Mouse (Mus musculus) lung, postnatal 4 days (tissue): ENCODE measurements at regions not wholly inside any gene's neighbourhood (a gene's known extent, or its start where the extent isn't known, plus 50 kb on each side); places are given as distances from the start of the nearest gene placed in this dataset.

Source experiments
- DNase-seq, 2 experiments: peaks; one replicate each; pipeline ENCODE4 v3.0.0; 2021

GRCm38 (mm10) chr8:126538136-126538535 is 55.6 kb downstream of the Irf2bp2 start:
- DNase-seq: no peak

- DNase-seq: peak; percentile 73 to 82
These were observed 56.7 kb downstream of the Irf2bp2 start for GRCm38 (mm10) chr8:126536928-126537618.

GRCm38 (mm10) chr8:126536132-126536927 is 57.5 kb downstream of the Irf2bp2 start:
- peak in 1 of 2 experiments; percentile 47 for DNase-seq

- no peak for DNase-seq
These were observed 57.6 kb upstream of the Tarbp1 start for GRCm38 (mm10) chr8:126532284-126532974.

GRCm38 (mm10) chr8:126531459-126531858 is 56.6 kb upstream of the Tarbp1 start:
- DNase-seq: no peak

- DNase-seq: no peak
These were observed 54.5 kb upstream of the Tarbp1 start for GRCm38 (mm10) chr8:126529409-126529808.

- DNase-seq: no peak
These were observed 53.7 kb upstream of the Tarbp1 start for GRCm38 (mm10) chr8:126528434-126529080.

- DNase-seq: peak; percentile 79 to 93
These were observed 52.2 kb upstream of the Tarbp1 start for GRCm38 (mm10) chr8:126526864-126527571.

GRCm38 (mm10) chr8:126525575-126525974 is 50.7 kb upstream of the Tarbp1 start:
- DNase-seq: peak in 1 of 2 experiments; percentile 60
